Mouse (Mus musculus) cerebellum, adult 18-20 months (tissue): ENCODE data around the gene Lhx5.

Source experiments
- DNase-seq, 2 experiments: peaks; one replicate each; pipeline ENCODE4 v3.0.0; 2021

The Lhx5 gene

DNA sequence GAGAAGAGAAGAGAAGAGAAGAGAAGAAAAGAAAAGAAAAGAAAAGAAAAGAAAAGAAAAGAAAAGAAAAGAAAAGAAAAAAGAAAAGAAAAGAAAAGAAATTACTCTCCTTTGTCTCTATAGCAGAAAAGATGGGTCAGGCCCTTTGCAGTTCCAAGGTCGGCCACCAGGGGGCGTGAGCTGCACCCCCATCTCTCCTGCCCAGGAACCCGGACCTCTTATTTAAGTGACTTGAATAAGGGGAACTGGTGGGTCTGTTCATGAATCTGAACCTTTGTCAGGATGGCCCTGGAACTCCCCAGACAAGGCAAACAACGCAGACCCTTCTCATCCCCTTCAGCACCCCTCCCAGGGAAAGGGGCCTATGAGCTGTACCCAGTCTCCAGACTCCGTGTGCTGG is 33.6 kb downstream of the Lhx5 start:
- peak; percentile 28 to 46 for DNase-seq

DNA sequence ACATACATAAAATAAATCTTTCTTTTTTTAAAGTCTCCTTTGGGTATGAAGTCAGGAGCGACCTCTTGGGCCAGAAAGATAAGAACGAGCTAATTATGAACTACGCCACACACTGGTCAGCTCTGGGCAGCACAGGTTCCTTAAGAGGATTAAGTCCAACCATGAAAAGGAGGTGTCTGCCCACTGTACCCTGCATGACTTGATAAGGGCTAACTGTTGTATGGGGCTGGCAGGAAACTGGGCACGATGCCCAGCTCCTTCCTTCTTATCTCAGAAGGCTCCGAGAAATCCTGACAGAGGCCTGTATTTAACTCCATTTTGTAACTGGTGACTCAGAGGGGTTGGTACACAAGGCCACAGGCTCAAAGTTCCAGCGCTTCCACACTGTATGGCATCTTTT is 34.4 kb downstream of the Lhx5 start:
- no peak for DNase-seq

DNA sequence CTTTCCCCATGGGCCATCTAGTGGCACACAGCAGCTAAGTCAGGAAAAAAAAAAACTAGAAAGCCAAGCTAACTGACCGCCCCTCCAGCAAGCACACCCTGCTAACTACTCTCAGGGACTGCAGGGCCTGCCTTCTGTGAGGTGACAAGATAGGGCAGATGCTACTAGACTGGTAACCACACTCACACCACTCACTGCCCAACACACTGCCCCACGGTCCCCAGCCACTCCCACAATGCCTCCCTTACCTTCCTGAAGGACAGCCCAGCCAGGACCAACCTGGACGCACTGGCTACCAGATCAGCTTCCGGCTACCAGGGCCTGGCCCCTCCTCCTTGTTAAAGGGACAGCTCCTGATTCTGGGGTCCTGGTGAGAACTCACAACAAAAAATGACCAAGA is 35.5 kb downstream of the Lhx5 start:
- no peak for DNase-seq

DNA sequence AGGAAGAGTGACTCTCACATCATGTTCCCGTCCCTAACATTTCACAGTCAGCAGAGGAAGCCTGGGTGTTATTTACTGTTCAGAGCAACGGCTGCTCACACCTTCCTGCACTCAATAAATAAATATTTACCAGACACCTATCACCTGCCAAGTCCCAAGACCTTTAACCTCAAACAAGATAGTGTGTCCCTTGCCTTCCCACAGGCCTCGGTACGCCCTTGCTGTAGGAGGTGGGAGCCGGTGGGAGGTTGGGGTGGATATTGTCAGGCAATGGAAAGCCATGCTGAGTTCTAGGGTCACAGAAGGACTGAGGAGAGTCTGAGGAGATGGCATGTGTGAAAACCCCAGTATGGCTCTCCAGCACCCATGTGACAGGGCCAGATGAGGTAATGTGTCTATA is 36.8 kb downstream of the Lhx5 start:
- DNase-seq = no peak

DNA sequence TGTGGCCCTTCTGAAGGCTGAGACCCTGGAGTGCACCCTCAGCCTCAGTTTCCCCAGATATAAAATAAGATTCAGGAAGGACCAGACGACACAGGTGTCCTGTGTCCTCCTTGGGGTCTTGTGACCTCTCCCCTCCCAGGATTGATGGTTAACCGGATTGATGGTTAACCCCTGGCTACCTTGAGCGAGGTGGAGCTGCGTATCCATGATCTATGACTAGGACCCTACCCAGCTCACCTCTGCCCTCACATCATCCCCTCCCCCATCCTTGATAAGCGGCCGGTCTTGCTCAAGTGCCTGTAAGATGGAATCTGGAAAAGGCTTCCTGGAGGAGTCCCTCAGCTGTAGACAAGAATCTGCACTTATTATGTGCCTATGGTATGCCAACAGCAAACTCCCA is 37.3 kb downstream of the Lhx5 start:
- DNase-seq = no peak

DNA sequence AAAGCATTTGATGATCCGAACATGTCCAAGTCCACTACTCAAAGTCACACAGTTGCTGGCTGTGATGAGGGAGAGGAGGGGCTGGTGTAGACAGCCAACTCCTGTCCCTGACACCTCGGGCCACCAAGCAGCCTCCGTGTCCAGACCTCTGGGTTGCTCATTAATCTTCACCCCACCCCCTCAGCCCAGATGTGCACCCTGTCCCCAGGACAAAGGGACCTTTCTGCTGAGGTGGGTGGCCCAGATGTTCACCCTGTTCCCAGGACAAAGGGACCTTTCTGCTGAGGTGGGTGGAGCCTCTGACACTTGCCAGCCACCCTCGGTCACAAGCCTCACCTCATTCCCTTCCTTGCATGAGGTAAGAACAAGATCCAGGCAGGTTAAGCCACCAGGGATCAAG is 40.0 kb downstream of the Lhx5 start:
- DNase-seq = no peak

DNA sequence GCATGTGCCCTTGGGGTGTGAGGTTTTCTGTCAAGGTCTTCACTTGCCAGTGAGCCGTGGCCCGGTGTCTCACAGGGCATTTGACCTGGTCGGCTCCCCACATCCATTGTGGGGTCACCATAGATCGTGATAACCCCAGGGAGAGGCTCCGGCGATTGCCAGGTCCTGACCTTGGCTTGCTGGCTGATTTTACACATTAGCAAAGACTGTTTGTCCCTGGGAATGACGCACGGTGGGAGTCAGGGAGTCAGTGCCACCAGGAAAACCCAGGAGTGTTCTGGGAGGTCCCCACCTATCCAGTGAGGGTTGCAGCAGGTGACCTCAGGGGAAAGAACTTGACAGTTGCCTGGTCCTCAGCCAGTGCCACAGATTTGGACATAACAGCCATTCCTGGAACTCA is 41.3 kb downstream of the Lhx5 start, which contains the start of gene Sdsl:
Gene Sdsl (minus strand): TSS at position 41 of the 400 bp plus-strand sequence.
- no peak for DNase-seq

DNA sequence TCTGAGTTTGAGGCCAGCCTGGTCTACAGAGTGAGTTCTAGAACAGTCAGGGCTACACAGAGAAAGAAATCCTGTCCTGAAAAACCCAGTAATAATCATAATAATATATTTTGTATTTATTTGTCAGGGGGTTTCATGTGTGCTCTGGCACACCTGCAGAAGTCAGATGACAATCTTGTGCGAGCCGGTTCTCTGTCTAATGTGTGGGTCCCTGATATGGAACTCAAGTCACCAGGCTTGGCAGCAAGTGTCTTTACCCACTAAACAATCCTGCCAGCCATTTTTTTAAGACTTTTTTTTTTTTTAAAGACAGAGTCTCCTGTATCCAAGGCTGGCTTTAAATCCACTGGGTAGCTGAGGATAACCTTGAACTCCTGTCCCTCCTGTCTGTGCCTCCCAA is 41.9 kb downstream of the Lhx5 start:
- no peak for DNase-seq

DNA sequence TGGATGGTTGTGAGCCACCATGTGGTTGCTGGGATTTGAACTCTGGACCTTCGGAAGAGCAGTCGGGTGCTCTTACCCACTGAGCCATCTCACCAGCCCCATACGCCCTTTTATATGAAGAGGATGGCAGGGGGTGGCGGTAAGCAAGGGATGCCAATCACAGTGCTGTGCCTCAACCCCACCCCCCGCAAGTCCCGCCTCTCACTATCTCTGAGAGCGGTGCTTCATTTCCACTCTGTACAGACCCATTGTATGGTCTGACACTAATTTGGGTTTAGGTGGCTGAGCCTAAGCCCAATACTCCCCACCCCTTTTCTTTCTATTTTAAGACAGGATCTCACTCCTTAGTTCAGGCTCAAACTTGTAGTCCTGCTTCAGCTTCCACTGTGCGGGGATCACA is 44.4 kb downstream of the Lhx5 start:
- DNase-seq = no peak

DNA sequence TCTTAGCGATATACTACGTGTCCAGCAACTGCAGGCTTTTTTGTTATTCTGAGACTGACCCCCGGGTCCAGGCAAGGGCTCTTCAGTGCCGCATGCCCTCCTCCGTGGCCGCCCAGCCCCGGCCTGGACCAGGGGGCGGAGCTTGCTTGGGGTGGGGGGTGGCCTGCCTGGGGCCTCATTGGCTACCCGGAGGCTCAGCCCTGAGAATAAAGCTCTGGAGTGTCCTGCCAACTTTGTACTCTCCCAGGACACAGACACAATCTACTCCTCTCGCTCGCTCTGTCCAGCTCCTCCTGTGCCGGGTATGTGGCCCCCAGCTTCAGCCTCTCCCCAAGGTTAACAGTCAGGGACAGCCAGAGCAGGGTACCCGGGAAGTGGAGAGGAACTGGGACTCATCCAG is 44.8 kb downstream of the Lhx5 start, which contains the start of gene Sds:
Gene Sds (plus strand): TSS at position 231 of the 400 bp plus-strand sequence.
- DNase-seq = no peak

DNA sequence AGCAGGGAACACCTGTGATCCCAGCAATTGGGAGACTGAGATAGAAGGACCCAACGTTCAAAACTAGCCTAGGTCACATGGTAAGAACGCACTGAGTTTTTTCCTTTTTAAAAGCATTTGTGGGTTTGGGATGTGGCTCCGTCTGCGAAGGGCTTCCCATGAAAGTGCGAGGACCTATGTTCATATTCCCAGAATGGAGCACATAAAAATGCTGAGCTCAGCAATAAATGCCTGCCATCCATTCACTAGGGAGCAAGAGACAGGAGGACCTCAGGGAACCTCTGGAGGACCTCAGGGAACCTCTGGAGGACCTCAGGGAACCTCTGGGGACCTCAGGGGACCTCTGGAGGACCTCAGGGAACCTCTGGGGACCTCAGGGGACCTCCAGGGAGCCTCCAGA is 46.5 kb downstream of the Lhx5 start:
- DNase-seq = no peak

DNA sequence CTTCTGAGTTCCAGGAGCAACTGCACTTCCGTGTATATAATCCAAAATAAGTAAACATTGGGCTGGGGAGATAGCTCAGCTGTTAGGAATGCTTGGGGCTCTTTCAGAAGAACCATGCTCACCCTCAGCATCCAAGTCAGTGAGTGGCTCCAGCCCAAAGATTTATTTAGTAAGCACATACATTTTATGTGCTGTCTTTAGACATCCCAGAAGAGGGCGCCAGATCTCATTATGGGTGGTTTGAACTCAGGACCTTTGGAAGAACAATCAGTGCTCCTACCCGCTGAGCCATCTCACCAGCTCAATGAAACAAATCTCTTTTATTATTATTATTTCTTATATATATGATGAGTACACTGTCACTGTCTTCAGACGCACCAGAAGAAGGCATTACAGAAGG is 48.0 kb downstream of the Lhx5 start:
- DNase-seq = no peak

DNA sequence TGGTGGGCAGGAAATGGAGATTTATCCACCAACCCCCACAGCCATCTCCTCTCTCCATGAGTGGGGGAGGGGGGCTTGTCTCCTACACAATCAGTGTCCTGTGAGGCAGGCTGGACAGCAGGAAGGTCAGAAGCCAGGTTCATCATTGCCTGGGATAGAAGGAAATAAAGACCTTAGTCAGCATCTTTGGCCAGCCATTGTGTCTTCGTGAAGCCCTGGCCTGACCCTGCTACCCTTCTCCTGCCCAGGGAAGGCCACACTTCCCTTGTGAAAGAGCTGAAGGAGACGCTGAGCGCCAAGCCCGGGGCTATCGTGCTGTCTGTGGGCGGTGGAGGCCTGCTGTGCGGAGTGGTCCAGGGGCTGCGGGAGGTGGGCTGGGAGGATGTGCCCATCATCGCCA is 49.7 kb downstream of the Lhx5 start:
- no peak for DNase-seq

DNA sequence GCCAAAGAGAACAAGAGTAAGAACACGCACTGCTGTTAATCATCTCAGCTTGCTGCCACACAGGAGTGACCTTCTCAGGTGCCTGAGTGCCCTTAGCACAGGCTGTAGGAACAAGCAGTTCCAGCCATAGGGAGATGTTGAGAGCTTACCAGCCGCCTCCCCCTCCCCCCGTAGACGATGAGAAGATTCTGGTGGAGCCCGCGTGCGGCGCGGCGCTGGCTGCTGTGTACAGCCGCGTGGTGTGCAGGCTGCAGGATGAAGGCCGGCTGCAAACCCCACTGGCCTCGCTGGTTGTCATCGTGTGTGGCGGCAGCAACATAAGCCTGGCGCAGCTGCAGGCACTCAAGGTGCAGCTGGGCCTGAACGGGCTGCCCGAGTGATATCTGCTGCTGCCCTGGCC is 51.9 kb downstream of the Lhx5 start:
- DNase-seq = no peak

DNA sequence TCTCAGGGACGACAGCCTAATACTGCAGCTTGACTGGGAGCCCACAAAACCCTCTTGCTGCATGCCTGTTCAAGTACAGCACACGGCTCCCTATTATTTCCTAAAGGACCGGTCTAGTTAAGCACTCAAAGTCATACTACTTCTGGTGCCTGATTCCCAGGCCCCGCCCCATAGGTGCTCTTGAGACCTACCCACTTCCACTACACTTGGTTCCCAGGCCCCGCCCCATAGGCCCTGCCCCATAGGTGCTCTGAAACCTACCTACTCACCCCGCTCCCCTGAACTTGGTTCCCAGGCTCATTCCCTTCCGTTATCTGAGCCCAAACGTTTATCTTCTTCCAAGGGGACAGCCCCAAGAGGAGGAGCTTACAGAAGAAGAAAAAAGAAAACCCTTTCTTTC is 56.3 kb downstream of the Lhx5 start:
- no peak for DNase-seq

DNA sequence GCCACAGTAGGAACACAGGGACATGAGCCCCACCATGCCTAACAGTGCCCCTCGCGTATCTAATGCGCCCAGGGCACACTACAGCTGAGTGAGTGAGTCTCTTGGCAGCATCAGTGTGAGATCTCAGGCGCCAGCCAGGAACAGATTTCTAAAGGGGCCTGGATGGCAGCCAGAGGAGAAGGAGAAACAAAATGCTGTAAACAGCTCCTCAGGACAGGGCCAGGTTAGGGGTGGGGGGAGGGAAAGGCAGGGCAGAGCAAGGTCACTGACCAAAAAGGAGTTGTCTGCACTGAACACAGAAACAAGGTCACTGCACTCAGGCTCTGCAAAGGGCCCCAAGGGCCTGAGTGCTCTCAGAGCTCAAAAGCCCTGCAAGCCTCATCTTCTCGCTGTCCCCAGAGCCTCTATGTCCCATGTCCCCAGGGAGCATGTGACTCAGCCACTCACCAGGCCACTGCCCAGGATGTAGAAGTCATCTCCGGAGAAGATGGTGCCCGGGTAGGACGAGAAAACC is 59.2 kb downstream of the Lhx5 start:
- DNase-seq = peak; percentile 67 to 68
